Mouse (Mus musculus): ENCODE data around the gene ccdc198.
"Not testable (repeated sequence)": the region's sequence is repeated elsewhere in the genome, so short reads cannot be mapped to it uniquely, and the experiment has no call there.

Gene ccdc198

DNA sequence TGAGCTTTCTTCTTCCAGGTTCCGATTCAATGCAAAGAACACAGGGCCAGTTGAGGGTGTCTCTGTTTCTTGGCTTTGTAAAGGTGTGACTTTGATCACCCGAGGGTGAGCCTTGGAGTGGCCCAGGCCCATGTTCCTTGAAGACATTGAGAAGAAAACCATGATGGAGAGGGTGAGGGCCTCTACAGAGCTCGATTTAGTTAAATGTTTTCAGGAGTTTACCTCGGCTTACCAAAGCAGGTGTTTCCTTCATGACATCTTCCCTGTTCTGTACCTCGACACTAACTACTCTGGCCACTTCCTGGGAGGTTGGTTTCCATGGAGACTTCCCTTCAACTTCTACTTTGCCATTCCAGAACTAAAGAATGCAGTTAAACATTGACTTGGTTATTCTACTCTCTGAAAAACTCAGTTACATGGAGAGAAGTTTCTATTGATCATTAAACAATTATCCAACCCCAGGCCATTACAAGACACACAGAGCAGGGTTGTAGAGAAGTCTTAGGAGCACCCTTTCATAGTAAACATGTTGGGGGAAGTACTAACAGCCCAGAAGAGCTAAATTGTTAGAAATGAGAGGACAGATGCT lies at the start of gene ccdc198:
Gene ccdc198, minus strand, starts transcription at position 349 of the 589 bp plus-strand sequence.
- no peak for DNase-seq

DNA sequence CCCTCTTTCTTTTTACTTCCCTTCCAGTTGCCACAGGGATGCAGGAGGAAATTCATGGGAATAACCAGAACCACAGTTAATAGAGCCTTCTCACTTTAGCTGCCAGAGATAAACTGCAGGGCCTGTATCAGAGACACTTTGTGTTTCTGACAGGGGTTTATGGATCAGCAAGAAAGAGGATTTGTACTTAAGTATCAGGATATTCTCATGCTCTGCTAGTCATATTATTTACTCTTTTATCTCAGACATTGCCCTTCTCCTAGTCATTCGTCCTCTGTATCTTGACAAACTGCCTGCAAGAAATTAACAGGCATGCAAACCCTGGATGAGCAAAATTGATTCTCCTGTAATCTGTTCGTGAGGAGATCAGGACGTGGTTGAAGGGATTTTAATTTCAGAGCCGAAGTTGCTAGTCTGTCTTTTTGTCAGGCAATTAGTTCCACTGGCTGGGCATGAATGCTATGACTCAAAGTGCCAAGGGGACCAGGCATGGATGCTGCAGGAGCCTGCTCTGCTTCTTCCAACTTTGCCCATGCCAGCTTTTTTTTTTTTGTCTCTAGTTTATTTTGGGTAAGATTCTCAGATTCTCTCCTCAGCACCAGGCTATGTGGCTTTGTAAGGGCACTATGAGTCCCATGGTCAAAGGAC lies 48.7 kb upstream of the ccdc198 start:
- DNase-seq: no peak

DNA sequence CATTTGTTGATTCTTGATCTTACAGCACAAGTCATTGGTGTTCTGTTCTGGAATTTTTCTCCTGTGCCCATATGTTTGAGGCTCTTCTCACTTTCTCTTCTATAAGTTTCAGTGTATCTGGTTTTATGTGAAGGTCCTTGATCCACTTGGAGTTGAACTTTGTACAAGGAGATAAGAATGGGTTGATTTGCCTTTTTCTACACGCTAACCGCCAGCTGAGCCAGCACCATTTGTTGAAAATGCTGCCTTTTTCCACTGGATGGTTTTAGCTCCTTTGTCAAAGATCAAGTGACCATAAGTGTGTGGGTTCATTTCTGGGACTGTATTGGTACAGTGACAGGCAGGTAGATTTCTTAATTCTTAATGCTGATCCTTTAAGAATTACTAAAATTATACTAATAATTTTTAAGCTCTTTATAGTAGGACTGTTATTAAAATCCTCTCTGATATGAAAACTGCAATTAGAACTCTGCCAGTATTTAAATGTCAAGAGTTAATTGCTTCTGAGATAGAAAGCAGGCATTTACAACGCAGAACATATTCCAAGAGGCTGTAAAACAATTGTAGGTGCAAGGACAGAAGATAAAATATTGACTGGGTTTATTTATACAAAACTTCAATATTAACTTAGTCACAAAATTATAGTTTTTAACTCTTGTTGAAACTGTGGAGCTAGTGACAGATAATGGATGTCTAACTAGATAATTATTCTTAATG lies 44.9 kb upstream of the ccdc198 start:
- DNase-seq: no peak

DNA sequence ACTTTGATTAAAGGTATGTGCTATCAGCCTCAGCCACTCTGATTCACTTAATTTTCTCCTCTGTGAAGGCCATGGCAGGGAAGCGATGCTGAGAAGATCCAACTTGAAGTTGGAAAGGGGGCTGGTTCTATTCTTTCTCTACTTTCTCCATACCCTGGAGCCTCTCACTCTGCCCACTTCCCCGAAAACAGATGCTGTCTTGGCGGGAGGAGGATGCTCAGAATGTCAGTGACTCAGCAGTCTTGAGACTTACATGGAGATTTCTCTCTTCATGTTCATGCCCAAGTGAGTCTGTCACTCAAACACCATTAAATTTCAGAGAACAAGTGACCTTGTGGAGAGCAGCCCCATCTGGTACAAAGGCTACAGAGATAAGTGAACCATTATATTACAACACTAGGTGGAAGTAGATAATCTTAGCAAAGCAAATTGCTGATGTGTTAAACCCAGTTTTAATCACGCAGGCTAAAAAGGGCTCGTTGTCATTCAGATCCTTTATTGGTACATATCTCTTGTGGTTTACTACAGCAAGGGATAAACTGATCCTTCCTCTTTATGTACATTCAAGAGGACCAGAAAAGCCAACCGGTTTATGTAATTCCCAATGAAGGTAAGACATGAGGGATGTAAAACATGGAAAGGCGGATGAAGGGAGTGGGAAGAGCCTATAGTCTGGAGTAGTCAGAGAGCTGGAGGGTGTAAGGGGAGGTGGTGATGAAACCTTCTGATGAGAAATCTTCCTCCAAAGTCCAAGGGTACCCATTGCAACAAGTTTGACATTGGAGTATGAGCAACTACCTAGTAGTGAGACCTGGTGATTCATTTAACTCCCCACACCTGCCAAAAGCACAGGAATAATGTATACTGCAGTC lies 38.7 kb upstream of the ccdc198 start:
- no peak for DNase-seq

DNA sequence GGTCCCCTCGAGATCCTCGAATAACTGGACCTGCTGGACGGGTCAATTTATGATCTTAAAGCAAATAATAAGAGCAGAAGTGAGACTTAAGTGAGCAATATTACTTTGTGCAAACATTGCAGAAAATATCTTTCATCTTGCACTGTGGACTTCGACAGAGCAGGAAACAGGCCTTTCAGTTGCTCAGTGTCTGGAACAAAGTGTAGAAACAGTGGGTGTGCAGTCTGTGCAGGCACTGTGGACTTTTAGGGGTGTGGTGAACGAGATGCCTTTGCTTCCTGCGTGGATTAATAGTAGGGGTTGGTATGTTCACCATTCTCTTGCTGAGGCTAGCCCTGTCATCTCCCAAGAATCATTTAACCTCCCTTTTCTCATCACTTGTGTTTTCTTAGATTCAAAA lies 33.6 kb upstream of the ccdc198 start:
- no peak for DNase-seq

DNA sequence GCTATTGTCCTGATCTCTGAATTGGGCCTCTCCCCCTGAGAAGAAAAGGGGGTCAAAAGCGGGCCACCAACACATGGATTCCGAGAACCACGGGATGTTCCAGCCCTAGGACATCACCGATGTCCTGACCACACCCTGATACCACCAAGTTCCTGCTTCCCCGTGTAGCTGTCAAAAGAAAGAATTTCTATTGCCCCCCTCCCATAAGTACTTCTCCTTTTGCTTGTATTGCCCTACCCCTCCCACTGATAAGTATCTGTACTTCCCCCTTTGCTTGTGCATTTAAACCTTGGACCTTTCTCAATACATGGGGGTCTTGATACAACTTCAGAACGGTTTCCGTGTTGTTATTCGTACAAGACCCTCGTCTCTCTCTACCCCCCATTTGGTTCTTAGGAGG lies 33.2 kb upstream of the ccdc198 start:
- not testable (repeated sequence) for DNase-seq

DNA sequence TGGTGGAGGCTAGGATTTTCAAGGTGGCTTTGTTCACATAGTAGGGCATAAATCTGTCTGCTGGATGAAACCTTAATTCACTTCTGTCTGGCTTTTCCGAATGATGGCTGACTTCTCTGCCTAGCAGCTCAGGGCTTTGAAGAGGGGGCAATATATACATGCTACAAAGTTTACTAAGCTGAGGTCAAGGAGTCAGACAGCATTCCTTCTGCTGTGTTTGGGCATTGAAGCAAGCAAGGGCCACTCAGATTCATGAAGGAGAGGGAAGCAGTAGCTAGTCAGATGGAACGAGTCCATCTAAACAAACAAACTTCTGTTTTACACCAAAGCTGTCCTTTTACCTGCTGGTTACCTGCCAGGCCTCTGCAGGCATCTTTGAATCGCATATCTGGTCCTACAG lies 32.4 kb upstream of the ccdc198 start:
- DNase-seq: no peak

DNA sequence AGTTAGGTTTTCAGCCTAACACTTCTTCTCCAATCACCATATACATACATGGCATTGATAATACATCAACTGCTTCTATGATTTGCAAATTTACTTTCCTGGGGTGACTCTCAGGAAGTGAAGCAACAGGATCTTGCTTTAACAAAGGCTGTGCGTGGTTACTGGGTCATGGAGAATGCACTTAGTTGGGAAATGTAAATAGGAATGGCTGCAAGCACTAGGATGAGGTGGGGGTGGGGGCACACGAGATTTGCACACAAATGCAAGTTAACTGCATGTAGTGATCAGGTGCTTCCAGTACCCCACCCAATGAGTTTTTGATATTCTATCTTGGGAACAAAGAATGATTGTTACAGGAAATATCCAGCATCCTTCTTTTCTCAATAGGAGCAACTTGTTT lies 30.1 kb upstream of the ccdc198 start:
- no peak for DNase-seq

DNA sequence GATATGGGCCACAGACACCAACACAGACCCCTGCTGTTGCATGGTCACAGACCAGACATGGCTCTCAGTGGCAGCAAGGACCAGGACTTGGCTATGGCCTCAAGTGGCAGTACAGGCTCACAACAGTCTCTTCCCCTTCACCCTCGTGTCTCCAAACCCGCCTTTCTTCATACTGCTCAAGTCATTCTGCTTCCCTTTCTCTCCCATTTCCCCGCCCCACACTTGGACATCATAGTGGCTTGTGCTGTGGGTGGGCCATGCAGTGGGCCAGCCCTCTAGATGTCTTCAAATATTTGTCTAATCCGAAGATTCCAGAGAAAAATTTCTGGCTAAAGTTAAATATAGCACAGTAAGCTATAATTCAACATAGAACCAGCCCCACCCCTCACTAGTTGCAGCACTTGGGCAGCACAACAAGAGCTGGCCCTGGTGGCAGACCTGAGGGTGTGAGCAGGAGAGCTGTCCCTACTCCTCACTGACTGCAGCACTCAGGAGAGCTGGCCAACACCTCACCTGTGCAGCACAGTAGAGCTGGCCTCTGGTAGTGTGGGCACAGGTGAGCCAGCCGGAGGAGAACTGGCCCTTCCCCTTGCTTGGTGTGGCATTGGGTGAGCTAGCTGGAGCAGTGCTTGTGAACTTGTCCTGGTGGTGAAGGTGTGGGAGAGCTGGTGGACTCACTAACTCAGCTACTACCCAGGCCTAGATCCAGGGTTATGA lies 20.2 kb upstream of the ccdc198 start:
- no peak for DNase-seq

DNA sequence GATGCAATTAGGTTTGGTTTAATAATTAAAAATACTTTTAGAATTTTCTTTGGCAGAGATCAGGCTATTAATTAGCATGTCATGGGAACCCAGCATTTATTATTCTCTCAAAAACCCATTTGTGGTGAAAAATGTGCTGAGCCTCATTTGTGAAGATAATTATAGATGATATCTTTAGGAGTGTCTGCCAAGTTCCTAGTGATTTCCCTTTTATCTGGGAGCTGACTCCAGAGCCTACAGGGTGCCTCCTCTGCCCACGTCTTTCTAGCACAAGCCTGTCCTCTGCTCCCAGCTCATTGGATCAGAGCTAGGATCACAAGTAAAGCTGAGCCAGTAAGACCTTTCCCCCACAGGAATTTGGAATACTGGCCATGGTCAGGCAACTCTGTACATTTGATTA lies 3.8 kb downstream of the ccdc198 start:
- DNase-seq: no peak

DNA sequence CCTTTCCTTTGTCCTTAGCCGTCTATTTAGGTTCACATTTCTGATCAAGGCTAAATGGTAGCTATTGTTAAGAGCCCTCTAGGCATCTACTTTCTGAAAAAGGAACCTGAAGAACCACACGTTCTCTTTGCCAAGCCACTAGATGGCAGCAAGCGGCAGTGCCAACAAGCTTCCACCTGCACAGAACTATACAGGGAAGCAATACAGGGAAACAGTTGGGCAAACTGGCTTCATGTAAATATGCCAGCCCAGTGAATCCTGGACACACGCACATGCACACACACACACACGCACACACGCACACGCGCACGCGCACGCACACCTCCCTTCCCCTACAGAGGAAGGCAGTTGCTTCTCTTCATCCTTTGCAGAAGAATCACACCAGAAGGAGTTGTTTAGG lies 7.1 kb downstream of the ccdc198 start:
- DNase-seq: peak; percentile 36

DNA sequence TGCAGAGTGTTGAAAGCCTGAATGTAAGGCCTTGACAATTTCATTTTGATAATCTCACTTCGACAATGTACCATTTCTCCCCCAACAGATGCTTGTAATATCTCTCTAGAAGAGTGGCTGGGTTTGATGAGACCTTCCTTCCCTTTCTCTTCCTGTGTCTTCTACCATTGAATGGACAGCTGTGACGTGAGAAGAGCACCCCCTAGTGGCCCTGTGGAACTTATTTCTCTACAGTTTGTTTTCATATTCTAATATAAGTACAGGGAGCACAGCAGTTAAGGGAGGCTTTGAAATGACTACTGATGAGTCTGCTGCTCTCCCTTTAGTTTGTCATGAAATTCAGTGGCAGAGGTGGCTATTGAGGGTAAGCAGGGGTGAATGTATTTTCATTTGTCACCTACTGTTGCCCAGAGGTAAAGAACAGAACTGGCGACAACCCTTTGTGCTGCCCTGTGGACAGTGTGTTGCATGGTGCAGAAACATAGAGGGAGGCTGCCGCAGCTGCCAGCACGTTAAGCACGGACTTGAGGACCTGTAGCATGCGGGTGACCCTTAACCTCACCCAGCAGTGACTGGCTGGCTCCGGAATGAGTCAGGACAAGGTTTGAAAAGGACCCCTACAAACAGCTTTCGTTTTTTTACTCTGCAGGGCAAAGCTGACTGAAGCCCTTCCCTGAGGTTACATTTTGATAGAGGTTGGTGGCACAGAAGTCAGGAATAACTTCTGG lies 10.3 kb downstream of the ccdc198 start:
- DNase-seq: peak; percentile 63

DNA sequence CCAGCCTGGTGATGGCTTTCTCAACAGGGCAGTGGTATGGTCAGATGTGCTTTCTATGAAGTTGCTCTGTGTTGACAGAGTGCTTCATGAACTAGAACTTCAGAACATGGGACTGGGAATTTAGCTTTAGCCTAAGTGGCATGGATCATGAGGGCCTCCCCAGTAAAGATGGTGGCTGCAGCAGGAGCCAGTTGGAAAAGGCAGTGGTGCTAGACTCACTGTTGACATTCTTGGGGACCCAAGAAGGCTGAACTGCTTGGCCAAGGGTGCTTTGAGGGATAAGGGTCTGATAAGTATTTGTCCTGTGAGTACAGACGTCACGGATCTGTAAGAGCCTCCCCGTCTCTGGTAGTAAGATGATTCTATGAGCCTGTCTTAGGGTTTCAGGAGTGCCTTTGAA lies 13.4 kb downstream of the ccdc198 start:
- no peak for DNase-seq

DNA sequence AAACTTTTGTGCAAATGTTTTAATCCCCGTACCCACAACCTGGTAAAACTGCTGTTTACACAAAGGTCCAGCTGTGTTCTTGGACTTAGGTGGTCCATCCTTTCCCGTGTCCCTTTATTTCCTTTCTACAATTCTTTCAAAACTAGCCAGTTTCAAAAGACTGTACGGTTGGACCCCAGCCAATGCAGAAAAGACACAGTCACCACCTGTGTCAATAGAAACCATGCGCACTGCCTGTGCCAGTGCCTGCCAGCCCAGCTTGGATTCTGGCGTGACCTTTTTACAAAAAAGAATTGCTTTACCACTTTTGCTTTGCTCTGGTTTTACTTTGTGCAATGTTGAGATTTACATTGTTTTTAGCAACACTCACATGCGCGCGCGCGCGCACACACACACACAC lies 18.3 kb downstream of the ccdc198 start:
- DNase-seq: no peak

DNA sequence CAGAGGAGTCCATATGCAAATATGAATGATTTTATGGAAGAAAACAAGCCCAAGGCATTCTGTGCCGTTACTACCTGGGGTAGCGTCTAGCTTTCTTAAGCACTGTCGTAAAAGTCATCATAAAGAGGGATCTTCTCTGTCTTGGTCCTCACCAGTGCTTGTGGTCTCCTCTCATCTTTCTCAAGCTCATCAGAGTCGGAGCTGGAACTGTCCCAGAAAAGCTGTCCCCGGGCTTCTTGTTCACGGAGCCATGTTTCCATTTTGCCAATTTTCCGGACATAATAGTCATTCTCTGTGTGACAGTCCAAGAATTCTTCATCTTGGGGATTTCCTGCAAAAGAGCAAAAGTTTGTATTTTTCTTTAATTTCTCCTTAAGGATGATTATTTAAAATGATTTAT lies 18.8 kb downstream of the ccdc198 start:
- no peak for DNase-seq

DNA sequence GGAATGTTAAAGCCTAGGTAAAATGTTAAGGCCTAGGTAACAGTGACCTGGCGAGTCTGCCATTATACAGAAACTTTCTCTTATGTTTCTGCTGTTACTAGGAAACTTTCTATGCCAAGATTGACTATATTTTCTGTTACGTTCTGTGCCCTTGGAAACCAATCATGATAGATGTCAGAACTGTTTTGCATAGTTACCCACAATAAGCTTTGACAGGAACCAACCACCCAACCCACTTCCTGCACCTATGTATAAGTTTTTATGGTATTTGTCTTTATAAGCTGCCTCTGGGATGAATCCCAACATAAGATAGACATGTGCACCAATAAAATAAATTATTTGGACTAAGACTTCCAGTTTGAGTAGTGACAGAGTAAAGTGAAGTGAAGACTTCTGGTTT lies 23.5 kb downstream of the ccdc198 start:
- DNase-seq: peak; percentile 20

DNA sequence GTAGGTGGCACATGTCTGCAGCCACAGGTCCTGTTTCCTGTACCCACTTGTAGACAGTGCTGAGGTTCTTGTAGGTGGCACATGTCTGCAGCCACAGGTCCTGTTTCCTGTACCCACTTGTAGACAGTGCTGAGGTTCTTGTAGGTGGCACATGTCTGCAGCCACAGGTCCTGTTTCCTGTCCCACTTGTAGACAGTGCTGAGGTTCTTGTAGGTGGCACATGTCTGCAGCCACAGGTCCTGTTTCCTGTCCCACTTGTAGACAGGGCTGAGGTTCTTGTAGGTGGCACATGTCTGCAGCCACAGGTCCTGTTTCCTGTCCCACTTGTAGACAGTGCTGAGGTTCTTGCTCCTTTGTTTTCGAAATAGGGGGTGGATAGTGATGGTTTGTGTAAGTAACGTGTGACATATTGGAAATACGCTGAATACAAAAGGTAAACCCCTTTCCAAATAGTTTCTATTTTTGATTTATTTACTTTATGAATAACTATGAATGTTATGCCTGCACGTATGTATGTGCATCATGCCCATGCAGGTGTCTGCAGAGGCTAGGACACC lies 25.7 kb downstream of the ccdc198 start:
- peak; percentile 34 for DNase-seq

DNA sequence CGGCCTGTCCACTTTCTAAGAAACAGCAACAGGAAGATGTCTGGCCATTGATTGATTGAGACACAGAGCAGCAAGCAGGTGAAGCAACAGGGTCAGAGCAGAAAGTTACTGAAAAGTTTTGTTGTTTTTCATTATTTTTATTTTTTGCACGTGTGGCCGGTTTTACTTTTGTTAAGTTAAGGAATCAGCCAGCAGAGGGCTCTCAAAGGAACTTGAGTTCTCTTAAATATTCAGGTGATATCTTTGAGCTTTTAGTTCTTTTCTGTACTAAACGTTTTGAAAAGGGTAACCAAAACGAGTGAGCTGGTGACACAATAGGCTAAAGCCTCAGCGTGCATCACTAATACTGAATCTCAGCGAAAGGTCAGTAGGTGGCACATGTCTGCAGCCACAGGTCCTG lies 26.6 kb downstream of the ccdc198 start:
- peak; percentile 7 for DNase-seq

DNA sequence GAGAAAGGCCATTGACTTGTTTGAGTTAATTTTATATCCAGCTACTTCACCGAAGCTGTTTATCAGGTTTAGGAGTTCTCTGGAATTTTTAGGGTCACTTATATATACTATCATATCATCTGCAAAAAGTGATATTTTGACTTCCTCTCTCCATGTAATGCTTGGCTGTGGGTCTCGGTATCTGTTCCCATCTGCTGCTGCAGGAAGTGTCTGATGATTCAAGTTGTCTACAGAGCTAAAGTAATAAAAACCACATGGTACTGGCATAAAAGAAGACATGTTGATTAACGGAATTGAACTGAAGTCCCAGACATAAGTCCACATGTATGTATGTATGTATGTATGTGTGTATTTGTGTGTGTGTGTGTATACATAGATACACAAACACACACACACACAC lies 35.1 kb downstream of the ccdc198 start:
- DNase-seq: not testable (repeated sequence)

DNA sequence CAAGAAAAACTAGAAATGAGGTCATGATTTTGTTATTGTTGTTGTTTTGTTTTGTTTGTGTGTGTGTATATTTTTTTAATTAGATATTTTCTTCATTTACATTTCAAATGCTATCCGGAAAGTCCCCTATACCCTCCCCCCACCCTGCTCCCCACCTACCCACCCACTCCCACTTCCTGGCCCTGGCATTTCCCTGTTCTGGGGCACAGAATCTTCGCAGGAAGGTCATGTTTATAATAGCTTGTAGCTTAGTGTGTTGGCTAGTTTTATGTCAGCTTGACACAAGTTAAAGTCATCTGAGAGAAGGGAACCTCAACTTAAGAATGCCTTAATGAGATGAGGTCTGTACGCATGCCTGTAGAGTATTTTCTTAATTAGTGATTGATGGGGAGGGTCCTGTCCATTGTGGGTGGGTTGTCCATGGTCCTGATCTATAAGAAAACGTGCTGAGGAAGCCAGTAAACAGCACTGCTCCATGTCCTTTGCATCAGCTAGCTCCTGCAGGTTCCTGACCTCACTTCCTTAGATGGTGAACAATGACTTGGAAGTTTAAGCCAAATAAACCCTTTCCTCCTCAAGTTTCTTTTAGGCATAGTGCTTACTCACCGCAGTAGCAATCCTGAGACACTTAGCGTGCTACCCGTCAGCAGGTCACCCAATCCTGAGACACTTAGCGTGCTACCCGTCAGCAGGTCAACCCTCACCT lies 44.0 kb downstream of the ccdc198 start:
- DNase-seq: no peak

DNA sequence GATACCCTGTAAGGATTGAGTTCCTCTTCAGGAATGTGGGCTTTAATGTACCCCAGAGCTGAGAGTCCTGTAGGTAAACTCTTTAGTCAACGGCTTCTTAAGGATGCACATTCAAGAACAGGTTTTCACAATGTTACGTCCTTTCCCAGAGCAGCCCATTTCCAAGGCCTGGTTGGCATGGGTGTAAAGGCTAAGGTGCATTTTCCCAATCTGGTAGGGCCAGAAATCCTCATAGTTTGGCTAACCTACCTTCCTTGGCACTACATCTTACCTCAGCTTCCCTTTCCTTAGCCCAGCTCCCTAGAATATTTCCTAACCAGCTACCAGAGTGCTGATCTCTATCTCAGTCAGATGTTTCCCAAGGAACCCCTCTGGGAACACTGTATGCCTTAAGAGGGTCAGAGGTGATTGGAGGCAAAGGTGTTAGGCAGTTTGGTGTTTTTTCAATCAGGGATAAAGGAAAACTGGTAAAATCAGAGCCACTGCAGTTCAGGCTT lies 48.2 kb downstream of the ccdc198 start:
- DNase-seq: no peak

Data from thymus, postnatal 25 days (tissue).